Mouse (Mus musculus): ENCODE data around the gene Zbed5. TPM values are rescaled to one million over a fixed set of nuclear protein-coding genes. Genes with fewer than 3 reads are reported as not detected.
A peak's percentile ranks its signal among the peaks of the same experiment; 100 is the strongest.
"Not testable (repeated sequence)": the region's sequence is repeated elsewhere in the genome, so short reads cannot be mapped to it uniquely, and the experiment has no call there.

Zbed5 gene
- polyA plus RNA-seq, 1 experiment, result 0.04 TPM

DNA sequence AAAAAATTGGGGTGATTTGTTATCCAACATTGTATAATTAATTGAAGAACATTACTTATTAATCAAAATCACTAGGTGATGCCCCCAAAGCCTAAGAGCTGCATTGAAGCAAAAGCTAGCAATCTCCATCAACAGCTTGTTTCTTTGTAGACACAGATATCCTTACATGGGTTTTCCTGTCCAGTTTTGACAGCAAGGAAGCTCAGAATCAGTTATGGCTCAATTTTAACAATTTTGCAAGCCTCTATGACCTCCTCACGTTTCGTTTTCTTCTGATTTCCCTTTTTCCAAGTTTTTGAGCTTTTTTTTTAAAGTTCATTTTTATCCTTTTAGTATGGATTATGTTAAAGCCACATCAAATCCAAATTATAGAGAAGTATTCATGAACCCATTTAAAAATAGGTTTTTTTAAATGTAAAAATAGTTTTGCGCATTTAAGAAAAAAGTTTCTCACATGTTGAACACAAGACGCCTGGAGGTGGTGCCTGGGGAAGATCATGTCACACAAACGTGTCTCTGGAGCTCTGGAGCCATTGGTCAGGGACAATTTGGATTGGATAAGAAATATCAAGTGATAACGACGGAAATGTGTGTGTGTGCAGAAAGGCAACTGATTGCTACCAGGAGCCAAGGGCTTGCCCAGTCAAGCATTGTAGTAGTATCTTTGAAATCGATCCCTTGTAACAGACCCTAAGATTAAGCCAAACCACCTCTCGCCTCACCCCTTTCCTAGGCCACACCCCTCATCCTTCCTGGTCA, 45.4 kb downstream of the Zbed5 start:
- H3K4me1 ChIP-seq (ENCODE audit: control insufficient read depth), result peaks cover 37% of the 10 kb centered on the region
- H3K27me3 ChIP-seq (ENCODE audit: control insufficient read depth), result no peaks in the 10 kb centered on the region
- H3K9me3 ChIP-seq (ENCODE audit: control insufficient read depth, low read length), result no peaks in the 10 kb centered on the region
- no peak for TF ChIP-seq GATA1 (IDR thresholded peaks at IDR 0.05; ENCODE audit: low read length)
- TF ChIP-seq TAL1 (IDR thresholded peaks at IDR 0.05; ENCODE audit: low read length), result no peak
- peaks cover 17% of the 10 kb centered on the region for H3K36me3 ChIP-seq (ENCODE audit: control insufficient read depth)
- H3K4me3 ChIP-seq (replicated peaks), result peak overlapping the region; percentile 70

DNA sequence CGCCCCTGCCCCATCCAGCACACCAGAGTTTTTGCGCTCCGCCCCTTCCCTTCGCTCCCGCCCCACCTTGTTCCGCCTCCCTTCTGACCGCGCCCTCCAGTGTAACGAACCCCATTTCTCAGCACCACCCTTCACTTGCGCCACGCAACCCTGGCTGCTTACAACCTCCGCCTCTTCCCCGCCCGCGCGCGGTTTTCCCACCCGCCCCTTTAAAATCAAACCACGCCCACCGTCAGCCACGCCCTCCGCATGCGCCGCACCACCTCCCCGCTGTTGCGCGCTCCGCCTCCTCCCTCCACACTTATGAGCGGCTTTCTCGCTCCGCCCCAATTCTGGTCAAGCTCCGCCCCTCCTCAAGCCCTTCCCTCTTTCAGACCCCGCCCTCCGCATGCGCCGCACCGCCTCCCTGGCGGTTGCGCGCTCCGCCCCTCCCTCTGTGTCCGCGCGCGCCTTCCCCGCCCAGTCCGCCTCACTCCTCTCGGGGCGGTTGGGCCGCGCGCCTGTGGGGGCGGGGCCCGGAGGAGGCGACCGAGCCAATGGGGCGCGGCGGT, 46.0 kb downstream of the Zbed5 start, which contains the start of gene Vkorc1l1:
Vkorc1l1 (plus strand) TSS at position 476 of the 551 bp plus-strand sequence.
- H3K27me3 ChIP-seq (ENCODE audit: control insufficient read depth), result no peaks in the 10 kb centered on the region
- H3K4me1 ChIP-seq (ENCODE audit: control insufficient read depth), result peaks cover 40% of the 10 kb centered on the region
- TF ChIP-seq TAL1 (IDR thresholded peaks at IDR 0.05; ENCODE audit: low read length) (no peak), GATA1 (IDR thresholded peaks at IDR 0.05; ENCODE audit: low read length) (no peak)

DNA sequence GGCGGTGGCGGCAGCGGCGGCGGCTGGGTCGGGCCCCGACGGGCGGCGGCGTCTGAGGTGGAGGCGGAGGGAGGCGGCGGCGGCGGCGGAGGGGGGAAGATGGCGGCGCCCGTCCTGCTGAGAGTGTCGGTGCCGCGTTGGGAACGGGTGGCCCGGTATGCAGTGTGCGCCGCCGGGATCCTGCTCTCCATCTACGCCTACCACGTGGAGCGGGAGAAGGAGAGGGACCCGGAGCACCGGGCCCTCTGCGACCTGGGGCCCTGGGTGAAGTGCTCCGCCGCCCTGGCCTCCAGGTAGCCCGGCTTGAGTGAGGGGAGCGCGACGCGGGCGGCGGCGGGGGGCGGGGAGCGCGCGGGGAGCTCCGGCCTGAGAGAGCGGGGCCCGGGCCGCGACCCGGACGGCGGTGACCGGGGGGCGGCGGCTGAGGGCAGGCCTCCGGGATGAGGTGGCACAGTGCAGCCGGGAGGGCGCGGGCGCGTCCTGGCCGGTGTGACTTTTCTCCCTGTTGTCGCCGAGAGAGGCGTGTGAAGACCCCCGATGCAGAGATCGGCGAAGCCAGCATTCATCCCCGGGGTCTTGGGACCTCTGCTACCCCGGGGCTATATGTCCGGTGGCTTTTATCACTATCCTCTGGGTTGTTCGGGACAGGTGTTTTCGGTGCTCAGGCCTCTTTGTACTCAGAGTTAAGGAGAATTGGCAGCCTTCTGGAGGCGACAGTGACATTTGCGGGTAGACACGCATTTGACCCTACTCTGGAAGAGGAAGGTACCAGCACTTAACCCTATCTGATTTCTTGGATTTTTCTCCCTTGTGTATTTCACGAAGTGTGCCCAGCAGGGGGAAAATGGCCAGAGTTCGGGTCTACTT, 46.8 kb downstream of the Zbed5 start:
- not testable (repeated sequence) for H3K27me3 ChIP-seq (ENCODE audit: control insufficient read depth); H3K9me3 ChIP-seq (ENCODE audit: control insufficient read depth, low read length)
- Histone ChIP-seq H3K36me3 (ENCODE audit: control insufficient read depth) (peaks cover 30% of the 10 kb centered on the region), H3K4me3 (replicated peaks) (peak overlapping the region; percentile 93), H3K4me1 (ENCODE audit: control insufficient read depth) (peaks cover 46% of the 10 kb centered on the region)

More for the DNA sequence above, 46.0 kb downstream of the Zbed5 start, which contains the start of gene Vkorc1l1:
- Histone ChIP-seq H3K9me3 (ENCODE audit: control insufficient read depth, low read length) (no peaks in the 10 kb centered on the region), H3K36me3 (ENCODE audit: control insufficient read depth) (peaks cover 23% of the 10 kb centered on the region), H3K4me3 (replicated peaks) (peak within 1 kb of the TSS; percentile 93)

DNA sequence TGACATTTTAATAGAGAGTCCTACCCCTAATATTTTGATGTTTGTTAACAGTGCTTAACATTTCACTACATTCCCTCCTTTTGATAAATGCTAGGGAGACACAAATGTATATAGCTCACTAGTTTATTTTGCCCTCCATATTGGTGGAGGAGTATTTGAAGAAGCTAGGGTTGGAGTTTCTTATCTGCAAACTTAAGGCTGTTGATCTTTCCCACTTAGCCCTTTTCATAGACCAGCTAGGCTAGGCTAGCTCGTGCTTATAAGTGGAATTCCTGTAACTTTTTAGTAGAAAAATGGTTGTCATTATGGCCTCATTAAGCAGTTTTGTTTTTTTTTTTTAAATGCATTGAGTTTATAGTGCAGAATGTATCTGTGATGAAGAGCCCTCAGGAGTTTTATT, 47.9 kb downstream of the Zbed5 start:
- peak overlapping the region; percentile 93 for H3K4me3 ChIP-seq (replicated peaks)
- H3K9me3 ChIP-seq (ENCODE audit: control insufficient read depth, low read length), result no peaks in the 10 kb centered on the region
- no peaks in the 10 kb centered on the region for H3K27me3 ChIP-seq (ENCODE audit: control insufficient read depth)
- peaks cover 56% of the 10 kb centered on the region for H3K4me1 ChIP-seq (ENCODE audit: control insufficient read depth)
- H3K36me3 ChIP-seq (ENCODE audit: control insufficient read depth), result peaks cover 41% of the 10 kb centered on the region
- TF ChIP-seq TAL1 (IDR thresholded peaks at IDR 0.05; ENCODE audit: low read length) (no peak), GATA1 (IDR thresholded peaks at IDR 0.05; ENCODE audit: low read length) (no peak)

DNA sequence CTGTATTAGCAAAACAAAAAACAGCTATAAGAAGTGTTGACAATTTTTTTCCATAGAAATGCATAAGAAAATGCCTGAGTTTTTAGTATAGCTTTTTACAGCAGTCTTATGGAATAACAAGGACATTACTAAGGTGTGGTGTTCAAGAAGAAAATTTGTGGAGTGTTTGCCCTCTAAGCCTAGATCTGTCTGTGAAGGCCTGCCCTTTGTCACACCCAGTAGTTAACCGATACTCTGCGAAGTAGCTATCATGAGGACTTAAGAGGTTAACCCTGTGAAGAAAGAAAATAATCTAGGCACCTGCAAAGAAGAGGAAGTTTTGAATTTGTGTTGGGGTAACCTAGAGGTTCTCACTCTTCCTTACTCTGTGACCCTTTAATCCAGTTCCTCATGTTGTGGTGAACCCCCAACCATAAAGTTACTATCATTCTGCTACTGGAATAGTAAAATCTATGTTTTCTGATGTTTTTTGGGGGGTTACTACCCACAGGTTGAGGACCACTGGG, 52.1 kb downstream of the Zbed5 start:
- H3K4me3 ChIP-seq (replicated peaks), result no peak overlapping the region
- H3K4me1 ChIP-seq (ENCODE audit: control insufficient read depth), result peaks cover 59% of the 10 kb centered on the region
- no peaks in the 10 kb centered on the region for H3K9me3 ChIP-seq (ENCODE audit: control insufficient read depth, low read length)
- TF ChIP-seq TAL1 (IDR thresholded peaks at IDR 0.05; ENCODE audit: low read length), result no peak
- no peak for TF ChIP-seq GATA1 (IDR thresholded peaks at IDR 0.05; ENCODE audit: low read length)
- H3K27me3 ChIP-seq (ENCODE audit: control insufficient read depth), result no peaks in the 10 kb centered on the region
- peaks cover 61% of the 10 kb centered on the region for H3K36me3 ChIP-seq (ENCODE audit: control insufficient read depth)

DNA sequence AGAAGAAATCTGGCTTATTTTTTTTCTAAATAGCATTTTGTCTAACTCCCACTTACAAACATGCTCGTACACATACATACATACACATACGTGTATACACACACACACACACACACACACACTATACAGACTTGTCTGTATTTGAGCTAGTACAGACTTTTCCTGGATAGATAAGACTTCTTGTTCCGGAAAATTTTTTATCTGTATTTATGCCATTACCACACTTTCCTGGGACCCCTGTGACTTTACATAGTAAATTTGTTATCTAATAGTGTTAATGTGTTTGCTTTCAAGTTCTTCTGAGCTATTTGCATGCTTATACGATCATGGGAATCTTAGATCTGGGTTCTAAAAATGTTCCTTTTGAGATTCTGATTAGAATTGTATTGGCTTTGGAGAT, 56.6 kb downstream of the Zbed5 start:
- no peaks in the 10 kb centered on the region for H3K27me3 ChIP-seq (ENCODE audit: control insufficient read depth)
- peaks cover 75% of the 10 kb centered on the region for H3K4me1 ChIP-seq (ENCODE audit: control insufficient read depth)
- no peaks in the 10 kb centered on the region for H3K9me3 ChIP-seq (ENCODE audit: control insufficient read depth, low read length)
- peaks cover 42% of the 10 kb centered on the region for H3K36me3 ChIP-seq (ENCODE audit: control insufficient read depth)
- TF ChIP-seq TAL1 (IDR thresholded peaks at IDR 0.05; ENCODE audit: low read length) (no peak), GATA1 (IDR thresholded peaks at IDR 0.05; ENCODE audit: low read length) (no peak)
- no peak overlapping the region for H3K4me3 ChIP-seq (replicated peaks)

Other genes with a start within 250 kb of the Zbed5 start
- 0.01 TPM in 1 of 2 replicates, not detected in the other for gene Zfp11, start 225.6 kb upstream of the Zbed5 start, polyA plus RNA-seq (2012)
- not detected in 2 replicates for gene Sept14, start 187.2 kb upstream of the Zbed5 start, polyA plus RNA-seq (2012)
- gene Mrps17, start 180.2 kb upstream of the Zbed5 start, polyA plus RNA-seq (2012), result 1.5 and 1.6 TPM in 2 replicates
- 1.9 and 2.4 TPM in 2 replicates for gene Nipsnap2, start 170.7 kb upstream of the Zbed5 start, polyA plus RNA-seq (2012)
- gene Psph, start 108.3 kb upstream of the Zbed5 start, polyA plus RNA-seq (2012), result 0.92 and 1.4 TPM in 2 replicates
- 0.97 and 1.0 TPM in 2 replicates for gene Sumf2, start 48.7 kb upstream of the Zbed5 start, polyA plus RNA-seq (2012)
- 80.6 and 90.6 TPM in 2 replicates for gene Chchd2, start 8.3 kb upstream of the Zbed5 start, polyA plus RNA-seq (2012)
- not detected in 2 replicates for gene Phkg1, start 2.8 kb downstream of the Zbed5 start, polyA plus RNA-seq (2012)
- not detected in 2 replicates for gene Nupr1l, start 12.8 kb downstream of the Zbed5 start, polyA plus RNA-seq (2012)
- 0.92 and 1.9 TPM in 2 replicates for gene Vkorc1l1, start 46.2 kb downstream of the Zbed5 start, polyA plus RNA-seq (2012)
- 0.28 and 0.51 TPM in 2 replicates for gene Gusb, start 107.3 kb downstream of the Zbed5 start, polyA plus RNA-seq (2012)
- 1.0 and 2.1 TPM in 2 replicates for gene Asl, start 133.5 kb downstream of the Zbed5 start, polyA plus RNA-seq (2012)
- 1.1 and 2.1 TPM in 2 replicates for gene Crcp, start 133.6 kb downstream of the Zbed5 start, polyA plus RNA-seq (2012)
- gene Tpst1, start 177.6 kb downstream of the Zbed5 start, polyA plus RNA-seq (2012), result 2.3 and 3.4 TPM in 2 replicates
- 1.4 and 2.1 TPM in 2 replicates for gene Kctd7, start 249.1 kb downstream of the Zbed5 start, polyA plus RNA-seq (2012)